Mouse (Mus musculus): Measurements from ENCODE around the gene Gm45194.

Gene Gm45194

DNA sequence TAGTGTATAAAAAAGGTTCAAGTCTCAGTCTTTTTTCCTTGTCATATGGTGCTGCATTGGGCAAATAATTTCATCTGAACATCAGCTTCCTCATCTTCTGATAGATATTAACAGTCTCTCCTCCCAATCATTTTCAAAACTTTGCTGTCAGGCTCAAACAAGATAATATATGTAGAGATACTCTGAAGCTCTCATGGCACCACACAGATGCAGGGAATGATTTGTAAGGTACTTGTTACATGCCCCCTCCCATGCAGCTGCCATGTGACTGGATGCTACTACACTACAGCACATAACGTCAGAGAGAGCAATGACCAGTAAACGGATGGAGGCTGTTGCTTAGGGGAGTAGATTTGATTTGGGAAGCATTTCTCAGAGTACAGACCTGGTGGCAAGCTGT lies at the start of gene Gm45194:
TSS of gene Gm45194 (plus strand) at position 301 of the 400 bp plus-strand sequence.
- ATAC-seq (ENCODE audit: insufficient number of reproducible peaks, low FRiP score, low TSS enrichment) = no peak

DNA sequence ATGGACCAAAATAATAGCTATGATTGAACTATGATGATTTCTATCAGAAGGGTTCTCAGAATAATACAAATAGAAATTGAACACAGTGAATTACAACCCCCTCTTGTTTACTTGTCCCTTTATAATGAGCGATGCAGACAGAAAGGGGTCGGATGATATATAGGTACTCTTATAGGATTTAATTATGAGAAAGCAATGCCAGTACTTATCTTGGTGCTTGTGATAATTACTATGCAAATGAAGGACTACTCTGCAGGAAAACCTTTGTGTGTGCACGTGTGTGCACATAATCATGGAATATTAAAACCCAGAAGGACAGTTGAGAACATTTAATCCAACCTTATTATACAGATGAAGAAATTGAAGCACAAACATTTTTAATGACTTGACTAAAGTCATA lies 35.3 kb upstream of the Gm45194 start:
- ATAC-seq (ENCODE audit: insufficient number of reproducible peaks, low FRiP score, low TSS enrichment) = no peak

DNA sequence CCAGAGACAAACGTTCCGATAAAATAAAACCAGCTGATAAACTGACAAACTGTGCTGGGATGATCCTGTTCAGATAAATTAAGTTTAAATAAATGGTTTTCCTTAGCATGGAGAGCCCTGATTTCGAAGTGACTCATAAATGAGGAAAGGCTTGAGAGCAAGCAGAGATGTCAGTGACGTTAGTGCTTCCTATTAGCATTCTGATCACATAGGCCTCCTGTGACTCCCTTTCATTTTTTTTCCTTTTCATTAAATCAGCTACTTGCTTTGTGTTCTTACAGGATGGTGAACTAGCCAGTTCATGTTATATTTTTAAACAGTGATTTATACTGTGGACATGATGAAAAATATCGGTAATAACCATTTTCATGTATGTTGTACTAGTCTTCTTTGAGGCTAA lies 9.9 kb upstream of the Gm45194 start:
- ATAC-seq (ENCODE audit: insufficient number of reproducible peaks, low FRiP score, low TSS enrichment) = no peak

DNA sequence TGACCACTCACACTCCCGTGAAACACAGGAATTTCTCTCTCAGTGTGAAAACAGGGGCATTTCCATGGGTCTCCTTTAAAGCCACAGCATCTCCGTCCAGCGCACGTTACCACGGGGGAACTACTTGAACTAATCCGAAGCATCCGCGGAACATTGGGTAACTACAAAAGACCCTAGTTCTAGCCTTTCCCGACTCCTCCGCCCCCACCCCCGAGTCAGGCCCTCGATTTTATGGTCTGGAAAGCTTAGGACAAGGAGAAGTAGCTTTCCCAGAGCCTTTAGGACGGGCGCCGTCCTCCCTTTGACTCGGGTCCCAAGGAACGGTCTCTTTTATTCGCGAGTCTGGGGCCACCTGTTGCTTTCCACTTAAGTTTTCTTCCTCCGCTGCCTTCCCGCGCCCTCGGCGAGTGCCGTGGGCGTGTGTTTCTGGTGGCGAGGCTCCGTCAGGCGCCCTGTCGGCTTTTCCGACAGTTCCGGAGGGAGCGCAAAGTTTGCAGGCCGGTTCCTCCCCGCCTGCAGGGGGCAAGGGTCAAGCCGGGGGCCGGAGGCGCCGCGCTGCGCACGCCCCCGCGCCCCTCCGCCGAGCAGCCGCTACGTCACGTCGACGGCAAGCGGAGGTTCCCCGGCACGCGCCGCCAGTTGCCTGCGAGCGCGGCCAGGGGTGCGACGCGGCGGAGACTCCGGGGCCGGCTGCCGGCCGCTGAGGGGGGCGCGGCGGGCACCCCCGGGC lies 3.3 kb downstream of the Gm45194 start:
- no peak for ATAC-seq (ENCODE audit: insufficient number of reproducible peaks, low FRiP score, low TSS enrichment)

DNA sequence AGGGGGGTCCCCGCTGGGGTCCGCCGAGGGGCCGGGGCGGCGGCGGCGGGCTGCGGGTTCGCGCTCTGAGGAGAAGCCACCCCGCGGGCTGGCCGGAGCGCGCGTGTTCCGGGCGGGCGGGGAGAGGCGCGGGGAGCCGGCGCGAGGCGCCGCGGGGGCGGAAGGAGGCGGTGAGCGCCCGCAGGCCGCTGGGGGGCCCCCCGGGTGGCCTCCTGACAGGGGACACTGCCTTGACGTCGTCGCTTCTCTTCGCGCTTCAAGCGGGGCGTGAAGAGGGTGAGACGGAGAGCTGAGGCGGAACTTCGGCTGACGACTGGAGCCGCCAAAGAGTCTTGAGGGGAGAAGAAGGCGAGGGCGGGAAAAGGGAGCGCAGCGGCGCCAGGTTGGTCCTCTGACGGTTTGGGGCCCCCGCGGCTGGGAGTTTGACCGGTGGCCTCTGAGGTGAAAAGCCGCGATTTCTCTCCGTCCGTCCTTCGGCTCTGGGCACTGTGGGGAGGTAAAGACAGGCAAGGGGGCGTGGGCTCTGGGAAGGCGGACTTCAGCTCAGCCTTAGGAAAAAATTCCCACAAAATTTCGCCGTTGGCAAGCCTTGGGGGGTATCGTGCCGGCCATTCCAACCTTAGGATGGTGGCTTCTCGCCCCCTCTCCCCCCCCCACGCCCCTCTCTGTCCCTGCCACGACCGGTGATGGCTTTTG lies 4.0 kb downstream of the Gm45194 start:
- ATAC-seq (ENCODE audit: insufficient number of reproducible peaks, low FRiP score, low TSS enrichment) = no peak

DNA sequence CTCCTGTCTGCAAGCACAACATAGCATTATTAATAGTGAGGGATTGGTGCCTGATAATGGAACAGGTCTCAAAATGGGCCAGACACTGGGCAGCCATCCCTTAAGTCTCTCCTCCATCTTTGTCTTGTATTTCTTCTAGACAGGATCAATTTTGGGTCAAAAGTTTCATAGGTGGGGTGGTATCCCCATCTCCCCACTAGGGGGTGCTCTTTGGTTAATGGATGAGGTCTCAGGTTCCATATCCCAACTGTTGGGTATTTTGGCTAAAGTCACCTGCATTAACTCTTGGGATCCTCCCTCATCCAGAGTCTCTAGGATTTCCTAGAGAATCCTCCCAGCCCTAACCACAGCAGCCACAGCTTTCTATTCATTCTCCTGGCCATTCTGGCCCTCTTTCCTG lies 26.2 kb downstream of the Gm45194 start:
- ATAC-seq (ENCODE audit: insufficient number of reproducible peaks, low FRiP score, low TSS enrichment) = no peak

DNA sequence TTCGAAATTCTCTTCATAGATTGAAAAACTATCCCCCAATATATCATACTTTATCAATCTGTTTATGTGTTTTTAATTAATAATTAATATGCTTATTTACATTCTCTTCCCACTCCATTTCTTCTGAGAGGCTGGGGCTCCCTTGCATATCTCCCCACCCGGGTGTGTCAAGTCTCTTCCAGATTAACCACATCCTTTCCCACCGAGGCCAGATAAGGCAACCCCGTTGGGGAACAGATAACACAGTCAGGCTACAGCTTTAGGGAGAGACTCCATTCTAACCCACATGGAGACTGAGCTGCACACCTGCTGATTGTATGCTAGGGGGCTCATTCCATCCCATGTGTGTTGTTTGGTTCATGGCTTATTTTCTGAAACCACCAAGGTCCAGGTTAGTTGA lies 69.7 kb downstream of the Gm45194 start:
- no peak for ATAC-seq (ENCODE audit: insufficient number of reproducible peaks, low FRiP score, low TSS enrichment)

DNA sequence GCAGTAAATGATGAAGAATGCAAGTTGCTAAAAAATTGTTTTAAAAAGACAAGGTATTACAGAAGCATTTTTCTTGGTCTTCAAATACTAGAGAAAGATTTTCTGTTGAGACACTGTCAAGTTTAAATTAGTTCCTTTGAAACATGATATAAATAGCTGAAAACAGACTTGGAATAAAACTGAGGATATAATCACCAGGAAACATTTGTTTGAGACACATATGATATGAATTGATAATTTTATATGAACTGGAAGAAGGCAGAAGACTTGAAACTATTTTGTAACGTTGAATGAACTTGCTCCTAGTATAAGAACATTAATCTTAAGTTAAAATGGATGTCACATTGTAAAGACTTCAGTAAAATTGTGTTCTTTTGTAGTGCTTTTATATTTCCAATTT lies 108.5 kb downstream of the Gm45194 start:
- no peak for ATAC-seq (ENCODE audit: insufficient number of reproducible peaks, low FRiP score, low TSS enrichment)

DNA sequence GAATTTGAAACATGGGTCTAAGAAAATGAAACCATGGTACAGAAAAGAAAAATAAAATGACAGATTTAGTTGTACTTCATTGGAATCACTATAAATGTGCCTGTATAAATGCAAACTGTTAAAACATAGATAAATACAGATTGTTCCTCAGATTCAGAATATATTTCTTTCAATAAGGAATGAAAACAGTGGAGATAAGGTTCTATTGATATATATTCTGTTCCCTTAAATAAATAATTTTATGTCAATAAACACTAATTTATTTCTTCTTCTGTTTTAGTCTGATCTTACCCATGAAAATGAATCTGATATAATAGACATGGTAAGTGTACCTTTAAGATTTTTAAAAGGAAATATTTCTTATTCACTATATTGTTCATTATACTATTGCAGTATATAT lies 119.5 kb downstream of the Gm45194 start, which contains the start of gene Tex16:
TSS of gene Tex16 (plus strand) at position 301 of the 400 bp plus-strand sequence.
- no peak for ATAC-seq (ENCODE audit: insufficient number of reproducible peaks, low FRiP score, low TSS enrichment)

DNA sequence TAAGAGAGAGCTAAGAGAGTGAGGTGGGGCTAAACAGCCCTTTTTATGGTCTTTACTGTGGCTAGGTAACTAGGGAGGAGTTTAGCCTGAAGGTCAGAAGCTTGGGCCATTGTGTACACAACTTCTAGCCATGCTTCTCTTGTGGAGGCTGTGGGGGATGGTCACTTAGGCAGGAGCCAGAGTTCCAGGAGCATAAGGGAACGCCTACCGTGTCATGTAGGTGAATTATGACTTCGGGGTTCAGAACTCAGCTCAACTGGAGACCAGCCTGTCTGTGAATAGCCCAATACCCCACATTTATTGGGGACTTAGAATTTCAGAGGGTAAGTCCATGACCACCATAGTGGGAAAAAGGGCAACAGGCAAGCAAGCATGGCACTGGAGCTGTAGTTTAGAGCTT lies 347.6 kb downstream of the Gm45194 start, which contains the start of gene 4933403O08Rik:
TSS of gene 4933403O08Rik (plus strand) at position 301 of the 400 bp plus-strand sequence.
- no peak for ATAC-seq (ENCODE audit: insufficient number of reproducible peaks, low FRiP score, low TSS enrichment)

DNA sequence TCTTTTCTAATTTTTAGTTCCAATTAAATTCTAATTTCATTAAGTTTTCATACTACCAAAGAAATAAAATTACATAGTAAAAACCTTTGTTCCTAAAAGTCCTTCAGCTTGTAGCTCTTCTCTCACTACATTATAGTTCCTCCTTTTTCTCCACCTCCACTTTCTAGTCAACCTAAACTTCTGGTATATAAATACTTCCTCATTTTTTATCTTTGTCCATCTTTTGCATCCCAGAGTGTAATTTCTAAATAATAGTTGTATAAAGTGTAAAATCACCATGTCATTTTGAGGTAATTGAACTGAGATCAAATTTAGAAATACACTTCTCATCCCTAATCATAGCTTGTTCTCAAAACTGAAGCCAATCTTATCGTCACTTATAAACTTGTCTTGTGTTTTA lies 351.7 kb downstream of the Gm45194 start:
- ATAC-seq (ENCODE audit: insufficient number of reproducible peaks, low FRiP score, low TSS enrichment) = no peak

DNA sequence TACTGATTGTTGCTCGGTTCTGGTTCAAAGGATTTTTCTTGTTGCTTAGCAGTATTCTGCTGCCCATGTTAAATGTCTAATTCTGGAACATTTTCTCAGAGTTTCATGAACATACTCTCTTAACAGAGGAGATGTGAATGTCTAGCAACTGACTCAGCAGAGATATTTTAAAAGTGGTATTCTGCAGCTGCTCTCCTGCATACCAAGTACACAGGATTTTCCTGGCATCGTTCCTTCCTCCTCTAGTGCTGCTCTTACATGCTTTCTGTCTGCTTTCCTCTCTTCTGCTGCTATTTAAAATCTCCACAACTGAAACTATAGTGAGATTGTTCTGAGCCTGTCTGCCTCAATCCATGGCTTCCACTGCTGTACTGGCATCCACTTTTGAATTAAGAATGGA lies 364.3 kb downstream of the Gm45194 start:
- no peak for ATAC-seq (ENCODE audit: insufficient number of reproducible peaks, low FRiP score, low TSS enrichment)

DNA sequence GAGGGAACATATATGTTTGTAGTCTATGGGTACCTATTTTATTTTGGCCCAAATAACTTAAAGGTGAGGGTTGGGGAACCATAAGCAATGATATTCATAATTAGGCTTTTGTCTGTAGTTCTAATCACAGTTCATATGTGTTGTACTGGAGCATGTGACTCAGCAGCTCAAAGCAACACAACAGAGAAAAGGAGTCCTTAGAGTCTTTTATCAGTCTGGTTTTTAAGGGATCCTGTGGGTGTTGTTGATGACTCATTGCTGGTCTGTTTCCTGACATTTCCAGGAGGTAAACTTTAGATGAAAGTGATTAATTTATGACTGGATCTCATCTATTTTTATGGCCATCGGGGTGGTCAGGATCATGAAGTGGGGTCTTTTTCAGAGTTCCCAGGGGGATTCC lies 382.4 kb downstream of the Gm45194 start:
- ATAC-seq (ENCODE audit: insufficient number of reproducible peaks, low FRiP score, low TSS enrichment) = no peak

All from cerebellum, adult (tissue).